Mouse (Mus musculus) ES-E14 (cell line): ENCODE results near the gene Cd5. TPM values are rescaled to one million over a fixed set of nuclear protein-coding genes. Genes with fewer than 3 reads are reported as not detected.

ENCODE experiments used
- DNase-seq: peaks from one replicate; pipeline ENCODE4 v3.0.0-alpha.2; 2013; ENCODE audit warnings: low read depth, low spot score
- H3K27ac ChIP-seq: 2 replicates; pipeline ENCODE4 v1.5.1; 2012; ENCODE audit warnings: low read depth, mild to moderate bottlenecking, low read length, moderate library complexity, mixed read lengths; ENCODE audit not compliant: poor library complexity, insufficient read depth, severe bottlenecking
- H3K36me3 ChIP-seq: 2 replicates; pipeline ENCODE4 v1.6.1; 2012; ENCODE audit warnings: mild to moderate bottlenecking, low read length, moderate library complexity, mixed read lengths; ENCODE audit not compliant: control insufficient read depth, poor library complexity, insufficient read depth, severe bottlenecking
- H3K4me1 ChIP-seq, 2 experiments: fragments of 150-350 bp in 1 of 2; sonication (generic) in 1 of 2; 2 replicates each; pipeline ENCODE4 v1.6.1; 2012; ENCODE audit warnings: low read length in 2 of 2, mild to moderate bottlenecking in 1 of 2, mixed read lengths in 1 of 2; ENCODE audit not compliant: control insufficient read depth in 2 of 2, insufficient read depth in 2 of 2, poor library complexity in 1 of 2
- H3K4me3 ChIP-seq, 2 experiments: fragments of 150-350 bp in 1 of 2; sonication (generic) in 1 of 2; 2 replicates each; pipeline ENCODE4 v1.5.1; 2012; ENCODE audit warnings: low read length in 2 of 2, low read depth in 1 of 2, mild to moderate bottlenecking in 1 of 2, mixed read lengths in 1 of 2; ENCODE audit not compliant: insufficient read depth in 1 of 2, poor library complexity in 1 of 2, severe bottlenecking in 1 of 2
- H3K9ac ChIP-seq: 2 replicates; pipeline ENCODE4 v1.6.1; 2012; ENCODE audit warnings: low read depth, mild to moderate bottlenecking, low read length, mixed read lengths; ENCODE audit not compliant: poor library complexity, insufficient read depth, severe bottlenecking
- H3K9me3 ChIP-seq: fragments of 150-350 bp; sonication (generic); 2 replicates; pipeline ENCODE4 v1.6.1; 2012; ENCODE audit warnings: low read depth, mild to moderate bottlenecking, low read length; ENCODE audit not compliant: control insufficient read depth, insufficient read depth
- CHD2 ChIP-seq: IDR thresholded peaks from 2 replicates; pipeline ENCODE4 v1.6.1; 2014; ENCODE audit warnings: mild to moderate bottlenecking, low read depth, low read length, inconsistent platforms
- HCFC1 ChIP-seq: IDR thresholded peaks from 2 replicates; pipeline ENCODE4 v1.6.1; 2012; ENCODE audit warnings: low read length, inconsistent platforms, borderline replicate concordance; ENCODE audit not compliant: insufficient read depth
- MAFK ChIP-seq: IDR thresholded peaks from 2 replicates; pipeline ENCODE4 v1.6.1; 2014; ENCODE audit warnings: mild to moderate bottlenecking, low read depth, low read length, inconsistent platforms; ENCODE audit not compliant: insufficient read depth
- ZC3H11A ChIP-seq: IDR thresholded peaks from 2 replicates; pipeline ENCODE4 v1.6.1; 2012; ENCODE audit warnings: low read depth, mild to moderate bottlenecking, inconsistent platforms, low read length, borderline replicate concordance
- ZNF384 ChIP-seq: IDR thresholded peaks from 2 replicates; pipeline ENCODE4 v1.6.1; 2012; ENCODE audit warnings: low read depth, low read length, inconsistent platforms
- in situ Hi-C, 2 experiments: fragments of 600-800 bp; cut with MboI; formaldehyde crosslinking; loops; one replicate each; pipeline ENCODE4 v1.15.1; 2025; ENCODE audit warnings: low sequenced_read_pairs in 2 of 2, inconsistent platforms in 1 of 2; ENCODE audit not compliant: unreplicated experiment in 2 of 2
- total RNA-seq: library from RNA; depleted of rRNA; stranded (reverse); fragments of 300-350 nt; gene quantifications from 2 replicates; pipeline ENCODE4 v1.2.3, GENCODE M21; 2012

Gene Cd5
- total RNA-seq, 1 experiment = not detected

- no peaks in the 10 kb centered on the region for H3K36me3 ChIP-seq
- no peak overlapping the region for H3K4me3 ChIP-seq
- no peak for DNase-seq
- H3K9me3 ChIP-seq = no peaks in the 10 kb centered on the region
- H3K27ac ChIP-seq = no peak overlapping the region
- no peak overlapping the region for H3K9ac ChIP-seq
- no peaks in the 10 kb centered on the region for H3K4me1 ChIP-seq
- in situ Hi-C loops = no loop called here
- TF ChIP-seq ZC3H11A = no peak
- TF ChIP-seq HCFC1 = no peak
- TF ChIP-seq CHD2 = no peak
- TF ChIP-seq ZNF384 = no peak
- TF ChIP-seq MAFK = no peak
Measured at GRCm38 (mm10) chr19:10773384-10773783, 34.6 kb upstream of the Cd5 start.

GRCm38 (mm10) chr19:10772866-10773265 lies 34.1 kb upstream of the Cd5 start:
- Histone ChIP-seq H3K9ac (no peak overlapping the region), H3K4me3 (no peak overlapping the region), H3K36me3 (no peaks in the 10 kb centered on the region), H3K9me3 (no peaks in the 10 kb centered on the region), H3K27ac (no peak overlapping the region), H3K4me1 (no peaks in the 10 kb centered on the region)
- in situ Hi-C loops = no loop called here
- no peak for DNase-seq
- TF ChIP-seq MAFK = no peak
- no peak for TF ChIP-seq ZNF384
- TF ChIP-seq CHD2 = no peak
- TF ChIP-seq HCFC1 = no peak
- no peak for TF ChIP-seq ZC3H11A

GRCm38 (mm10) chr19:10771995-10772394 lies 33.2 kb upstream of the Cd5 start:
- H3K4me3 ChIP-seq = no peak overlapping the region
- no peak for TF ChIP-seq ZC3H11A
- TF ChIP-seq HCFC1 = no peak
- TF ChIP-seq CHD2 = no peak
- no peak for TF ChIP-seq MAFK
- no peak for TF ChIP-seq ZNF384
- DNase-seq = no peak
- no peaks in the 10 kb centered on the region for H3K36me3 ChIP-seq
- no peak overlapping the region for H3K27ac ChIP-seq
- in situ Hi-C loops = no loop called here
- no peaks in the 10 kb centered on the region for H3K4me1 ChIP-seq
- H3K9me3 ChIP-seq = no peaks in the 10 kb centered on the region
- H3K9ac ChIP-seq = no peak overlapping the region

- Histone ChIP-seq H3K9me3 (no peaks in the 10 kb centered on the region), H3K9ac (no peak overlapping the region), H3K4me3 (no peak overlapping the region), H3K36me3 (no peaks in the 10 kb centered on the region), H3K27ac (no peak overlapping the region), H3K4me1 (no peaks in the 10 kb centered on the region)
- in situ Hi-C loops = no loop called here
- no peak for TF ChIP-seq MAFK
- TF ChIP-seq CHD2 = no peak
- TF ChIP-seq ZC3H11A = no peak
- DNase-seq = no peak
Measured at GRCm38 (mm10) chr19:10769429-10770195, 30.8 kb upstream of the Cd5 start.
